Mouse (Mus musculus): ENCODE data around the gene Coq9. TPM values are rescaled to one million over a fixed set of nuclear protein-coding genes. Genes with fewer than 3 reads are reported as not detected.

The Coq9 gene
- total and polyA plus RNA-seq, 3 experiments, result 48.5 to 82.2 (median 68.8) TPM

DNA sequence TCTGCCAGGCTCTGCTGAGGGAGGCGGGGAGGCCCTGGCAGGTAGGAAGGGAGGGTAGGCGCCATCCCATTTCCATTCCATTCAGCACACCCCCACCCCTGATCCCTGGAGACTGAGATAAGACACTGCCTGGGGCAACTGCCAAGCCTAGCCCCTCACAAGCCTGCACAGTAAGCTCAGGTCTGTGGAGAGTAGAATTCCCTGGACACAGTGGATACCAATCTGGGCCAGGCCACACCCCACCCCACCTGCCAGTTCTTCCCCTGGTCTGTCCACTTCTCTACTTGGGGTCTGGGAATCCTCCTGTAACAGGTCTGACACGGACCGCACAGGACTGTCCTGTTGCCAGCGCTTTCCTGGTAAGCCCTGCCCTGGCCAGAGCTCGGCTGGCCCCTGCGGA is 31.0 kb downstream of the Coq9 start:
- in situ Hi-C loops (cut with MboI; ENCODE audit: low pct_ligation_motif_present, low pct_unique_long_range_greater_than_20kb, low sequenced_read_pairs) (no loop called here), dilution Hi-C loops (cut with MboI; ENCODE audit: extremely low pct_ligation_motif_present, extremely low pct_unique_long_range_greater_than_20kb, low sequenced_read_pairs) (no loop called here)
- Histone ChIP-seq H3K4me1 (ENCODE audit: control insufficient read depth in 1 of 2, insufficient read depth in 2 of 2) (peaks cover 0 to 11% of the 10 kb centered on the region in 2 experiments; a peak in 2 of 4 replicates), H3K4me2 (ENCODE audit: insufficient read depth, low read depth, poor library complexity, severe bottlenecking) (no peak overlapping the region), H3K36me3 (replicated peaks in 1 of 2; ENCODE audit: control insufficient read depth in 1 of 2, insufficient read depth in 1 of 2, low read length in 1 of 2) (peaks cover 27 to 60% of the 10 kb centered on the region in 2 experiments), H3K79me2 (replicated peaks; ENCODE audit: control insufficient read depth, extremely low read depth, insufficient read depth, poor library complexity, severe bottlenecking) (no peaks in the 10 kb centered on the region), H3K27ac (ENCODE audit: insufficient read depth, low read depth) (no peak overlapping the region), H3K27me3 (replicated peaks) (peaks cover 1% of the 10 kb centered on the region), H3K9ac (ENCODE audit: insufficient read depth, low read depth) (no peak overlapping the region), H3K4me3 (replicated peaks in 1 of 3; ENCODE audit: low read depth in 2 of 3, low read length in 2 of 3, poor library complexity in 1 of 3) (no peak overlapping the region), H3K9me3 (replicated peaks; ENCODE audit: low read length) (no peaks in the 10 kb centered on the region)
- no peak for DNase-seq (ENCODE audit: extremely low read depth)
- no peak for TF ChIP-seq ZMIZ1 (IDR thresholded peaks at IDR 0.05; ENCODE audit: low read depth, low read length)
- no peak for TF ChIP-seq CTCF (conservative IDR thresholded peaks at IDR 0.05 in 1 of 2, IDR thresholded peaks at IDR 0.05 in 1 of 2; ENCODE audit: low read depth in 2 of 2, low read length in 2 of 2)
- TF ChIP-seq ZKSCAN1 (IDR thresholded peaks at IDR 0.05; ENCODE audit: borderline replicate concordance, low read depth, low read length), result no peak
- no peak for TF ChIP-seq MXI1 (IDR thresholded peaks at IDR 0.05; ENCODE audit: low read depth, low read length)

DNA sequence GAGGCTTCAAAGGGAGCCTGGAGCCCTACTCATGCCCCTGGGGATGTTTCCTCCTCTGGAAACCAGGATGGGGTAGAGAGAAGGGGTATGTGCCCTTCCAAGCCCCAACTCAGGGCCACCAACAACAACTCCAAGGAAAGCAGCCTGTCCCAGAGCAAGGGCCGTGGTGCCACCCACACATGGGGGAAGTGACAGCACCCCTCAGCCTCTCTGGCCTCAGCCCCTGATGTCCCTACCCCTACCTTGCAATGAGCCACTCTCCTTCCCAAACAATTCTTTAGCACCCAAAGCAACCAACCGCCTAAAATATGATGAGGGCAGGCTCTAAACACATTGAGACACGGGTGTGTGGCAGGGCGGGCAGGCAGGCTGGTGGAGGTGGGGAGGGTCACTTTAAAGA is 31.9 kb downstream of the Coq9 start:
- H3K36me3 ChIP-seq (replicated peaks in 1 of 2; ENCODE audit: control insufficient read depth in 1 of 2, insufficient read depth in 1 of 2, low read length in 1 of 2), result peaks cover 19 to 51% of the 10 kb centered on the region in 2 experiments

GRCm38 (mm10) chr8:94870474-94871107 is 32.5 kb downstream of the Coq9 start:
- in situ Hi-C loops (cut with MboI; ENCODE audit: low pct_ligation_motif_present, low pct_unique_long_range_greater_than_20kb, low sequenced_read_pairs), result loop anchor here (5.0 kb wide), 1 partner anchor 37 kb away; no protein-coding TSS in a partner anchor
- dilution Hi-C loops (cut with MboI; ENCODE audit: extremely low pct_ligation_motif_present, extremely low pct_unique_long_range_greater_than_20kb, low sequenced_read_pairs), result no loop called here
- Histone ChIP-seq H3K9me3 (replicated peaks; ENCODE audit: low read length) (no peaks in the 10 kb centered on the region), H3K4me2 (ENCODE audit: insufficient read depth, low read depth, poor library complexity, severe bottlenecking) (no peak overlapping the region), H3K36me3 (replicated peaks in 1 of 2; ENCODE audit: control insufficient read depth in 1 of 2, insufficient read depth in 1 of 2, low read length in 1 of 2) (peaks cover 13 to 45% of the 10 kb centered on the region in 2 experiments), H3K27me3 (replicated peaks) (peaks cover 15% of the 10 kb centered on the region), H3K79me2 (replicated peaks; ENCODE audit: control insufficient read depth, extremely low read depth, insufficient read depth, poor library complexity, severe bottlenecking) (no peaks in the 10 kb centered on the region), H3K4me1 (ENCODE audit: control insufficient read depth in 1 of 2, insufficient read depth in 2 of 2) (peaks cover 0 to 24% of the 10 kb centered on the region in 2 experiments; a peak in 2 of 4 replicates), H3K9ac (ENCODE audit: insufficient read depth, low read depth) (no peak overlapping the region), H3K27ac (ENCODE audit: insufficient read depth, low read depth) (no peak overlapping the region), H3K4me3 (replicated peaks in 1 of 3; ENCODE audit: low read depth in 2 of 3, low read length in 2 of 3, poor library complexity in 1 of 3) (no peak overlapping the region)
- no peak for DNase-seq (ENCODE audit: extremely low read depth)
- TF ChIP-seq NELFE (IDR thresholded peaks at IDR 0.05; ENCODE audit: low read depth, low read length) (no peak), HCFC1 (IDR thresholded peaks at IDR 0.05; ENCODE audit: low read depth, low read length) (no peak), EP300 (IDR thresholded peaks at IDR 0.05; ENCODE audit: low read length) (no peak)

More for the DNA sequence above, 31.9 kb downstream of the Coq9 start:
- dilution Hi-C loops (cut with MboI; ENCODE audit: extremely low pct_ligation_motif_present, extremely low pct_unique_long_range_greater_than_20kb, low sequenced_read_pairs) (no loop called here), in situ Hi-C loops (cut with MboI; ENCODE audit: low pct_ligation_motif_present, low pct_unique_long_range_greater_than_20kb, low sequenced_read_pairs) (loop anchor here (5.0 kb wide), 1 partner anchor 37 kb away; no protein-coding TSS in a partner anchor)
- Histone ChIP-seq H3K4me3 (replicated peaks in 1 of 3; ENCODE audit: low read depth in 2 of 3, low read length in 2 of 3, poor library complexity in 1 of 3) (no peak overlapping the region), H3K9me3 (replicated peaks; ENCODE audit: low read length) (no peaks in the 10 kb centered on the region), H3K79me2 (replicated peaks; ENCODE audit: control insufficient read depth, extremely low read depth, insufficient read depth, poor library complexity, severe bottlenecking) (no peaks in the 10 kb centered on the region), H3K27ac (ENCODE audit: insufficient read depth, low read depth) (no peak overlapping the region), H3K27me3 (replicated peaks) (peaks cover 9% of the 10 kb centered on the region), H3K4me1 (ENCODE audit: control insufficient read depth in 1 of 2, insufficient read depth in 2 of 2) (peaks cover 0 to 18% of the 10 kb centered on the region in 2 experiments; a peak in 2 of 4 replicates), H3K4me2 (ENCODE audit: insufficient read depth, low read depth, poor library complexity, severe bottlenecking) (no peak overlapping the region), H3K9ac (ENCODE audit: insufficient read depth, low read depth) (no peak overlapping the region)
- TF ChIP-seq PAX5 (IDR thresholded peaks at IDR 0.05; ENCODE audit: low read length), result no peak
- TF ChIP-seq ZNF384 (IDR thresholded peaks at IDR 0.05; ENCODE audit: low read depth, low read length), result no peak
- TF ChIP-seq MXI1 (IDR thresholded peaks at IDR 0.05; ENCODE audit: low read depth, low read length), result no peak
- TF ChIP-seq NELFE (IDR thresholded peaks at IDR 0.05; ENCODE audit: low read depth, low read length), result no peak
- TF ChIP-seq CTCF (conservative IDR thresholded peaks at IDR 0.05 in 1 of 2, IDR thresholded peaks at IDR 0.05 in 1 of 2; ENCODE audit: low read depth in 2 of 2, low read length in 2 of 2), result no peak
- no peak for TF ChIP-seq ZC3H11A (IDR thresholded peaks at IDR 0.05; ENCODE audit: low read depth, low read length)
- TF ChIP-seq RCOR1 (conservative IDR thresholded peaks at IDR 0.05; ENCODE audit: low read depth, low read length), result no peak
- no peak for TF ChIP-seq EP300 (IDR thresholded peaks at IDR 0.05; ENCODE audit: low read length)
- TF ChIP-seq SMC3 (IDR thresholded peaks at IDR 0.05; ENCODE audit: low read depth, low read length), result no peak
- TF ChIP-seq HCFC1 (IDR thresholded peaks at IDR 0.05; ENCODE audit: low read depth, low read length), result no peak
- TF ChIP-seq NRF1 (IDR thresholded peaks at IDR 0.05; ENCODE audit: low read depth, low read length), result no peak
- TF ChIP-seq CHD1 (IDR thresholded peaks at IDR 0.05; ENCODE audit: low read depth, low read length), result no peak
- TF ChIP-seq SIN3A (IDR thresholded peaks at IDR 0.05; ENCODE audit: low read length), result no peak
- no peak for TF ChIP-seq USF2 (conservative IDR thresholded peaks at IDR 0.05; ENCODE audit: low read depth, low read length)
- no peak for TF ChIP-seq GABPA (IDR thresholded peaks at IDR 0.05; ENCODE audit: insufficient replicate concordance, low read depth, low read length)
- TF ChIP-seq ETS1 (conservative IDR thresholded peaks at IDR 0.05; ENCODE audit: low read depth, low read length), result no peak
- no peak for TF ChIP-seq USF1 (IDR thresholded peaks at IDR 0.05; ENCODE audit: low read depth, low read length)
- no peak for TF ChIP-seq MEF2A (IDR thresholded peaks at IDR 0.05; ENCODE audit: borderline replicate concordance, low read depth, low read length)
- TF ChIP-seq KAT2A (IDR thresholded peaks at IDR 0.05; ENCODE audit: insufficient replicate concordance, low read length), result no peak
- no peak for TF ChIP-seq MAFK (IDR thresholded peaks at IDR 0.05; ENCODE audit: insufficient replicate concordance, low read length)
- no peak for DNase-seq (ENCODE audit: extremely low read depth)

All from CH12.LX (cell line).